Mouse (Mus musculus): ENCODE measurements around the gene Lrch4. TPM values are rescaled to one million over a fixed set of nuclear protein-coding genes. Genes with fewer than 3 reads are reported as not detected.
"Not testable (repeated sequence)": the region's sequence is repeated elsewhere in the genome, so short reads cannot be mapped to it uniquely, and the experiment has no call there.

Gene Lrch4
- polyA plus RNA-seq, 1 experiment: 108 TPM

DNA sequence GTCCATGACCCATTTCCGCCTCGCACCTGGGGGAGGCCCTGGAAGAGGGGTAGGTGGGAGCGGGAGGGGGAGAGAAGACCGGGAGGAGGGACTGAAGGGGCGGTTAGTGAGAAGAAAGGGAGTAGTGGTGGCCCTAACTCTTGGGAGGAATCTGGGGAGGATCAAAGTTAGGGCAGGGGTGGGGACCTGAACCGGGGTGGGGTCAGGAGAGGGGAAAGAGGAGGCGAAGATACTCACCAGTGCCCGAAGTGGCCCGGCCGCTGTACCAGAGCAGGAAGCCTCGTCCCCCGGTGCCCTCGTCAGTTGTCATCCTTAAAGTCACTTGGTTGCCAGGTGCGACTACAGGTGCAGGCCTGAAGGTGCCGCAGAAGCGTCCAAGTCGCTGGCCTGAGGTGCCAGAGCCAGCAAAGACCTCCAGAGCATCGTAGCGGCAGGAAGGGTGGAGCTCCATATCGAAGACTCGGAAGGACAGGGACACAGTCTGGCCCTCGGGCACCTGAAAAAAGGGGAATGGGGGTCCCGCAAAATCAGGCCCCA, 20.2 kb upstream of the Lrch4 start:
- H3K4me3 ChIP-seq (replicated peaks; ENCODE audit: control insufficient read depth, low read depth, low read length): no peak overlapping the region
- TF ChIP-seq POLR2A (IDR thresholded peaks at IDR 0.05; ENCODE audit: borderline replicate concordance, control insufficient read depth, low read depth, low read length) (no peak), CTCF (IDR thresholded peaks at IDR 0.05; ENCODE audit: control insufficient read depth, insufficient read depth, low read length) (no peak)
- peak overlapping the region; percentile 11; the same call in 1 of the 2 replicates for H3K27ac ChIP-seq (ENCODE audit: control insufficient read depth, insufficient read depth, low read depth, low read length, poor library complexity)
- 80% methylated on average over 23 of the region's 23 CpGs for WGBS
- H3K4me1 ChIP-seq (ENCODE audit: control insufficient read depth, insufficient read depth, low read length): peaks cover 2% of the 10 kb centered on the region; the same call in 1 of the 2 replicates

DNA sequence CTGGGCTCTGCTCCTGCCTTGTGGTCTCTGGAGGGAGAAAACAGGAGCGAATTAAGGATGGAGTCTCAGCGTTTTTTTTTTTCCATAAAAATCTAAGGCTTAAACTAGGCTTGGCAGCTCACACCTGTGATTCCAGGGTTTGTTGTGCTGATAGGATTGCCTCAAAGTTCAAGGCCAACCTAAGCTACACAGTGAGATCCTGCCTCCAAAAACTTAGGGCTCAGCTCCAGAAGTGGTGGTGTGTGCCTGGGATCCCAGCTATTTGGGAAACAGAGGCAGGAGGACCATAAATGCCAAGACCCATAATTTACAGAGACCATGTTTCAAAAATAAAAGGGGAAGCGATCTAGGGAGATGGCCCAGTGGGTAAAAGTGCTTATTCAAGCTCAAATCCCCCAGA, 19.6 kb upstream of the Lrch4 start:
- no peak overlapping the region for H3K27ac ChIP-seq (ENCODE audit: control insufficient read depth, insufficient read depth, low read depth, low read length, poor library complexity)
- H3K4me3 ChIP-seq (replicated peaks; ENCODE audit: control insufficient read depth, low read depth, low read length): no peak overlapping the region
- 68% methylated on average over 3 of the region's 3 CpGs for WGBS
- TF ChIP-seq CTCF (IDR thresholded peaks at IDR 0.05; ENCODE audit: control insufficient read depth, insufficient read depth, low read length) (no peak), POLR2A (IDR thresholded peaks at IDR 0.05; ENCODE audit: borderline replicate concordance, control insufficient read depth, low read depth, low read length) (no peak)
- peaks cover 2% of the 10 kb centered on the region; the same call in 1 of the 2 replicates for H3K4me1 ChIP-seq (ENCODE audit: control insufficient read depth, insufficient read depth, low read length)

DNA sequence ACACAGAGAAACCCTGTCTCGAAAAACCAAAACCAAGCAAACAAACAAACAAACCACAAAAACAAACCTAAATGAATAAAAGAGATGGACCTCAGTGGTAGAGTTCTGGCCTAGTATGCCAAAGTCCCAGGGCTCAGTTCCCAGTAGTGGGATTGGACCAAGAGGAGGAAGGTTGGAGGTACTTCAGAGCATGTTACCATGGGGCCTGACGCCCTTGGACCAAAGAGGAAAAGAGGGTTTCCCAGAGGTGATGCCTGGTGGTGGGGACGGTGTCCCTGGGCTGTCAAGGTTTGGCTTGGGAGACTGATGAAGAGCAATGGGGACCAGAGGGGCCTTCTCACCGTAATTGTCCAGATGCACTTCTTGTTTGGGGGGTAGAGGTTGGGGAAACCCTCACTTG, 18.9 kb upstream of the Lrch4 start:
- peak overlapping the region; percentile 15; the same call in 1 of the 2 replicates for H3K27ac ChIP-seq (ENCODE audit: control insufficient read depth, insufficient read depth, low read depth, low read length, poor library complexity)

DNA sequence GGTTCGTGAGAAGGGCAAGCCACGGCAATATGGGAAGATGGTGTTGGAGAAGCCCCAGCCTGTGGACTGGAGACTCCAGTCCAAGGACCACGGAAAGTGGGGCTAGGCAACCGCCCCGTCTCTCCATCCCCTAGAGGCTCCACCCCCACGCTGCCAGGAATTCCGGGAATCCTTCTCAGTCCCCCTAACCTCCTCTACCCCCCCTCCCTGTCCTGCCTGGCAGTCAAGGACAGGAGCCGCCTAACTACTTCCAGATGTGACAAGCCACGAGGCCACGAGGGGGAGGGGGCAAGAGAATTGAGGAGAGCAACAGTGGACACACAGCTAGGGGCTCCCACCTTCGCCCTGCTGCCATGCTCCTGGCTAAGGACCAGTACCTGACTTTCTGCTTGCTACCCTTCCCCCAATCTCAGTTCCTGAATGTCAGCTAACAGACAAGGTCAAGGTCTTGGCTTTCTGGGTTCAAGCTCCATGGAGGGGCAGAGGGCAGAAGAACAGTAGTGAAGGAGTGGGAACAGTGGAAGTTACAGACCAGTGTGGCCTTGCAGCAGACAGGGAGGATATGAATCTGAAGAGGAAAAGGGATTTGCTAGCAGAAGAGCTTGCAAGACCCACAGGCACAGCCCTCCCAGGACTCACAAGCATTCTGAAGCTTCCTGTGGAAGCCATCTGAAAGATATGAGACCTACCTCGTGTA, 18.2 kb upstream of the Lrch4 start:
- TF ChIP-seq CTCF (IDR thresholded peaks at IDR 0.05; ENCODE audit: control insufficient read depth, insufficient read depth, low read length) (no peak), POLR2A (IDR thresholded peaks at IDR 0.05; ENCODE audit: borderline replicate concordance, control insufficient read depth, low read depth, low read length) (no peak)
- H3K4me3 ChIP-seq (replicated peaks; ENCODE audit: control insufficient read depth, low read depth, low read length): no peak overlapping the region
- H3K4me1 ChIP-seq (ENCODE audit: control insufficient read depth, insufficient read depth, low read length): peaks cover 2% of the 10 kb centered on the region; the same call in 1 of the 2 replicates
- no peak overlapping the region; the same call in 1 of the 2 replicates for H3K27ac ChIP-seq (ENCODE audit: control insufficient read depth, insufficient read depth, low read depth, low read length, poor library complexity)
- 60% methylated on average over 12 of the region's 12 CpGs for WGBS

More for the DNA sequence above, 18.9 kb upstream of the Lrch4 start:
- no peak overlapping the region for H3K4me3 ChIP-seq (replicated peaks; ENCODE audit: control insufficient read depth, low read depth, low read length)
- H3K4me1 ChIP-seq (ENCODE audit: control insufficient read depth, insufficient read depth, low read length): peaks cover 2% of the 10 kb centered on the region; the same call in 1 of the 2 replicates
- TF ChIP-seq CTCF (IDR thresholded peaks at IDR 0.05; ENCODE audit: control insufficient read depth, insufficient read depth, low read length): no peak
- TF ChIP-seq POLR2A (IDR thresholded peaks at IDR 0.05; ENCODE audit: borderline replicate concordance, control insufficient read depth, low read depth, low read length): no peak
- WGBS: 81% methylated on average over 4 of the region's 4 CpGs

DNA sequence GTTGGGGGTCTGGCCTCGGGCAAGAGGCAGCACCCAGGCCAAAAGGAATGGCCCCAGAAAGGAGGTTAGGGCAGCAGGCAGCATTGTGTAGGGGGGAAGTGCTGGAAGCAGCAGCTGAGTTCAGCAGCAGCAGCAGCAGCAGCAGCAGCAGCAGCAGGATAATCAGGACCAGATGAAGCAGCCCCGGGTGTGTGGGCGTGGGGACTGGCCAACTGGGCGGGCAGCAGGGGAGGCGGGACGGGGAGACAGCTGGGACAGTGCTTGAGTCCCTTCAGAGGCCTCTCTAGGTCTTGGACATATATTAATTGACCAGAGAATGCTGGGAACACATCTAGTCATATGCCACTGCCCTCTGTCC, 17.7 kb upstream of the Lrch4 start:
- TF ChIP-seq POLR2A (IDR thresholded peaks at IDR 0.05; ENCODE audit: borderline replicate concordance, control insufficient read depth, low read depth, low read length) (no peak), CTCF (IDR thresholded peaks at IDR 0.05; ENCODE audit: control insufficient read depth, insufficient read depth, low read length) (no peak)
- H3K4me3 ChIP-seq (replicated peaks; ENCODE audit: control insufficient read depth, low read depth, low read length): no peak overlapping the region
- peaks cover 2% of the 10 kb centered on the region; the same call in 1 of the 2 replicates for H3K4me1 ChIP-seq (ENCODE audit: control insufficient read depth, insufficient read depth, low read length)
- H3K27ac ChIP-seq (ENCODE audit: control insufficient read depth, insufficient read depth, low read depth, low read length, poor library complexity): no peak overlapping the region
- 47% methylated on average over 6 of the region's 6 CpGs for WGBS

DNA sequence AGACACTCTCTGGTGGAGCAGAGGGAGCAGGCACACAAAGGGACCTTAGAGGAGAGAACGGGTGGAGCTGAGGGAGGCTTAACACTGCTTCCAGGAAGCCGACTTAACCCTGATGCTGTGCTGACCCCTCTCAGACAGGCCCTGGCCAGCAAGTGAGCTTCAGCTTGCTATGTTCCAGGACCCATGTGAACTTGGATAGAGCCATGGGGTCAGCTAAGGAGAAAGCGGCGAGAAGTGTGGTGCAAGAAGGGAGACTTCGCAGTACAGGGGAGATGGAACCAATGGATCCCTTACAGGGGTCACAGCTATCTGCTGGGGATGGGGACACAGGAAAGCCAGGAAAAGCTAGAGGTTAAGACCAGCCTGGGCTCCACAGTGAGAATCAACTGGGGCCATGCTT, 15.8 kb upstream of the Lrch4 start:
- no peak overlapping the region for H3K27ac ChIP-seq (ENCODE audit: control insufficient read depth, insufficient read depth, low read depth, low read length, poor library complexity)
- H3K4me1 ChIP-seq (ENCODE audit: control insufficient read depth, insufficient read depth, low read length): peaks cover 2% of the 10 kb centered on the region; the same call in 1 of the 2 replicates
- H3K4me3 ChIP-seq (replicated peaks; ENCODE audit: control insufficient read depth, low read depth, low read length): no peak overlapping the region
- TF ChIP-seq CTCF (IDR thresholded peaks at IDR 0.05; ENCODE audit: control insufficient read depth, insufficient read depth, low read length): no peak
- no peak for TF ChIP-seq POLR2A (IDR thresholded peaks at IDR 0.05; ENCODE audit: borderline replicate concordance, control insufficient read depth, low read depth, low read length)
- WGBS: 83% methylated on average over 5 of the region's 5 CpGs

DNA sequence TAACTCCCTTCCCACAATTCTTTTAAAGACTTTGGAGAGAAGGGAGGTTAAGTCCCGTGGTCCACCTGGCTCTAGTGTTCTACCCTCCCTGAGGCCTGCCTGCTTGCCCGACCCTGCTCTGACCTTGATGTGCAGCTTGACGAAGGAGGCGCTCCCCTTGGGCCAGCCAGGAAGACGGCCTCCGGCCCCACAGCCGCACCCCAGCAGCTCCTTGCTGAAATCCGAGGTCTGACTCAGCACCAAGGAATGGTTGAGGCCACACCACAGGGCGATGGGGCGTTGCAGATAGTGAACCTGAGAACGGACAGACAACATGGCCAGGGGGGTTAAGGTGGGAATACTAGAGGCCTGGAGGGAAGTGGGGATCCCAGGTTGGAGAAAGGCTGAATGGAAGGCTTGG, 15.4 kb upstream of the Lrch4 start, which contains the start of gene Pcolce:
TSS of gene Pcolce (minus strand) at position 235 of the 400 bp plus-strand sequence.
- peaks cover 2% of the 10 kb centered on the region; the same call in 1 of the 2 replicates for H3K4me1 ChIP-seq (ENCODE audit: control insufficient read depth, insufficient read depth, low read length)
- no peak within 1 kb of the TSS for H3K4me3 ChIP-seq (replicated peaks; ENCODE audit: control insufficient read depth, low read depth, low read length)
- TF ChIP-seq CTCF (IDR thresholded peaks at IDR 0.05; ENCODE audit: control insufficient read depth, insufficient read depth, low read length) (no peak), POLR2A (IDR thresholded peaks at IDR 0.05; ENCODE audit: borderline replicate concordance, control insufficient read depth, low read depth, low read length) (no peak)
- H3K27ac ChIP-seq (ENCODE audit: control insufficient read depth, insufficient read depth, low read depth, low read length, poor library complexity): no peak within 1 kb of the TSS
- 82% methylated on average over 11 of the region's 11 CpGs for WGBS

DNA sequence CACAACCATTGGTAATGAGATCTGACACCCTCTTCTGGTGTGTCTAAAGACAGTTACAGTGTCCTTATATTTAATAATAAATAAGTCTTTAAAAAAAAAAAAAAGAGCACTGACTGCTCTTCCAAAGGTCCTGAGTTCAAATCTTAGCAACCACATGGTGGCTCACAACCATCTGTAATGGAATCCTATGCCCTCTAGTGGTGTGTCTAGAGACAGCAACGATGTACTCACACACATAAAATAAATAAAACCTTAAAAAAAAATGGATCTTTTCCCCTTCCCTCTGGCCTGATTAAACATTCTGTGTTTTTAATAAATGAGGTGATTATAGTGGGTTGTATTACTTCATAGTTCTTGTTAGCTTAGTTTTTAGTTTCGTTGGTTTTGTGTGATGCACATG, 14.0 kb upstream of the Lrch4 start:
- not testable (repeated sequence) for H3K4me3 ChIP-seq (replicated peaks; ENCODE audit: control insufficient read depth, low read depth, low read length); H3K4me1 ChIP-seq (ENCODE audit: control insufficient read depth, insufficient read depth, low read length); H3K27ac ChIP-seq (ENCODE audit: control insufficient read depth, insufficient read depth, low read depth, low read length, poor library complexity)
- 83% methylated on average over 2 of the region's 2 CpGs for WGBS
